ENCODE assay signal across 8 mouse cellular contexts in genomic region chr1:45837736-45838135, GRCm38 (mm10). TPM values are rescaled to one million over a fixed set of nuclear protein-coding genes. Genes with fewer than 3 reads are reported as not detected.
DNase-seq lines count a peak whose midpoint lies in the region; ATAC-seq and TF ChIP-seq lines count a peak whose summit lies in the region.

No protein-coding gene starts in this region.

- DNase-seq in MN1 (ENCODE audit: low spot score): peak; percentile 92
- peak; percentile 81 for DNase-seq in adrenal gland, postnatal 14 days
- DNase-seq in gastrocnemius, adult 18-20 months (ENCODE audit: low spot score): peak; percentile 77
- peak; percentile 81 for DNase-seq in kidney, adult 2 months
- peak; percentile 41 for DNase-seq in left cerebral cortex, postnatal 4 days
- peak; percentile 8 to 18 for DNase-seq in right cerebral cortex, postnatal 36 days (ENCODE audit: low spot score in 2 of 2)

- H3K27ac ChIP-seq in kidney, adult 2 months (ENCODE audit: insufficient read depth, low read depth, low read length): no peak overlapping the region
- no peak overlapping the region for H3K27ac ChIP-seq in forebrain, embryonic 12.5 days

- H3K4me2 ChIP-seq in forebrain, embryonic 12.5 days: no peak overlapping the region

- TF ChIP-seq POLR2A in kidney, adult 2 months (IDR thresholded peaks at IDR 0.05; ENCODE audit: low read depth, low read length): no peak

- no peak overlapping the region for H3K9ac ChIP-seq in forebrain, embryonic 12.5 days

- H3K9me3 ChIP-seq in forebrain, embryonic 12.5 days: no peaks in the 10 kb centered on the region

- intact Hi-C loops in left cerebral cortex, postnatal 4 days (cut with DNase I): no loop called here

- no peaks in the 10 kb centered on the region for H3K4me1 ChIP-seq in kidney, adult 2 months (ENCODE audit: control insufficient read depth, insufficient read depth, low read length)
- no peaks in the 10 kb centered on the region for H3K4me1 ChIP-seq in forebrain, embryonic 12.5 days

- no peak for TF ChIP-seq CTCF in kidney, adult 2 months (conservative IDR thresholded peaks at IDR 0.05; ENCODE audit: insufficient read depth, insufficient read length, low read depth, low read length)

- 47% methylated on average over 4 of the region's 4 CpGs for WGBS in kidney, adult 2 months
- WGBS in forebrain, embryonic 12.5 days: 93% methylated on average over 4 of the region's 4 CpGs

- H3K36me3 ChIP-seq in kidney, adult 2 months (ENCODE audit: control insufficient read depth, insufficient read depth, low read length): no peaks in the 10 kb centered on the region
- no peaks in the 10 kb centered on the region for H3K36me3 ChIP-seq in forebrain, embryonic 12.5 days (replicated peaks)

- ATAC-seq in forebrain, embryonic 12.5 days (ENCODE audit: low FRiP score): no peak
- no peak for ATAC-seq in monocyte, adult 5-6 weeks (replicated peaks; ENCODE audit: insufficient number of reproducible peaks, low FRiP score, low TSS enrichment, poor library complexity, severe bottlenecking)

- no peaks in the 10 kb centered on the region for H3K27me3 ChIP-seq in kidney, adult 2 months (replicated peaks; ENCODE audit: control insufficient read depth, insufficient read depth, low read length)
- H3K27me3 ChIP-seq in forebrain, embryonic 12.5 days: no peaks in the 10 kb centered on the region

- no peak overlapping the region for H3K4me3 ChIP-seq in kidney, adult 2 months (ENCODE audit: insufficient read depth, low read depth, low read length)
- H3K4me3 ChIP-seq in forebrain, embryonic 12.5 days (replicated peaks): no peak overlapping the region

RNA-seq across cellular contexts. Expression of gene Wdr75, which starts 42.8 kb away (rescaled TPM):
- total RNA-seq in adrenal gland, postnatal 14 days (2021): 44.4 and 48.6 TPM in 2 replicates
- total RNA-seq in gastrocnemius, adult 18-20 months (2021): 10 to 100 TPM; 16.4 to 19.8 TPM
- polyA plus RNA-seq in kidney, adult 2 months (2012; rRNA removed): 29.5 and 35.1 TPM in 2 replicates
- 10 to 100 TPM; 57.4 to 60.6 TPM for total RNA-seq in left cerebral cortex, postnatal 4 days (2021)
- polyA plus RNA-seq in forebrain, embryonic 12.5 days (2016; fragmentation: Nextera tagmentation; extraction: Ambion mirVana): 64.9 and 74.4 TPM in 2 replicates
- 34.2 to 56.3 TPM (median 38.3 TPM) in 3 replicates for total RNA-seq in monocyte, adult 5-6 weeks (2017)

RNA-seq across cellular contexts. Expression of gene Gm5269, which starts 52.3 kb away (rescaled TPM):
- not detected in 2 replicates for total RNA-seq in adrenal gland, postnatal 14 days (2021)
- total RNA-seq in gastrocnemius, adult 18-20 months (2021): not detected
- not detected in 2 replicates for polyA plus RNA-seq in kidney, adult 2 months (2012; rRNA removed)
- total RNA-seq in left cerebral cortex, postnatal 4 days (2021): not detected
- not detected in 2 replicates for polyA plus RNA-seq in forebrain, embryonic 12.5 days (2016; fragmentation: Nextera tagmentation; extraction: Ambion mirVana)
- total RNA-seq in monocyte, adult 5-6 weeks (2017): not detected in 3 replicates

Comparison
In these comparisons a context has a peak if more than half of its experiments do, and no peak if none do; other contexts are left out.
1. DNase-seq: peak in every context shown above with its lines; median percentile 92 in MN1; 81 in adrenal gland, postnatal 14 days; 81 in kidney, adult 2 months; 77 in gastrocnemius, adult 18-20 months; 41 in left cerebral cortex, postnatal 4 days; 13 in right cerebral cortex, postnatal 36 days.